Mouse (Mus musculus) forebrain, postnatal 0 days (tissue): ENCODE results near the gene Fbxo48. TPM values are rescaled to one million over a fixed set of nuclear protein-coding genes. Genes with fewer than 3 reads are reported as not detected.

Experiments used
- ATAC-seq: fragments of 200-750 bp; cut with Nextera tagmentation; 2 replicates; pipeline ENCODE4 v1.8.0; 2017; ENCODE audit warnings: mild to moderate bottlenecking, moderate library complexity
- DNase-seq: peaks from one replicate; pipeline ENCODE4 v3.0.0-alpha.2; 2015
- H3K27ac ChIP-seq: fragments of 300-500 bp; sonication (generic); 2 replicates; pipeline ENCODE4 v1.5.1; 2014; ENCODE audit warnings: low read depth, mild to moderate bottlenecking, antibody characterized with exemption, low read length, moderate library complexity, mixed read lengths
- H3K27me3 ChIP-seq: fragments of 300-500 bp; sonication (generic); 2 replicates; pipeline ENCODE4 v1.6.1; 2014; ENCODE audit warnings: mild to moderate bottlenecking, low read length, mixed read lengths; ENCODE audit not compliant: insufficient read depth
- H3K36me3 ChIP-seq: fragments of 300-500 bp; sonication (generic); 2 replicates; pipeline ENCODE4 v1.6.1; 2014; ENCODE audit warnings: mild to moderate bottlenecking, moderate library complexity; ENCODE audit not compliant: insufficient read depth
- H3K4me1 ChIP-seq: fragments of 300-500 bp; sonication (generic); 2 replicates; pipeline ENCODE4 v1.6.1; 2014; ENCODE audit warnings: antibody characterized with exemption; ENCODE audit not compliant: insufficient read depth
- H3K4me2 ChIP-seq: fragments of 300-500 bp; sonication (generic); 2 replicates; pipeline ENCODE4 v1.6.1; 2014; ENCODE audit warnings: low read depth, mild to moderate bottlenecking, moderate library complexity
- H3K4me3 ChIP-seq: fragments of 300-500 bp; sonication (generic); 2 replicates; pipeline ENCODE4 v1.5.1; 2014; ENCODE audit warnings: low read depth, low read length, mixed read lengths
- H3K9ac ChIP-seq: fragments of 300-500 bp; sonication (generic); 2 replicates; pipeline ENCODE4 v1.6.1; 2014; ENCODE audit warnings: mild to moderate bottlenecking
- H3K9me3 ChIP-seq: fragments of 300-500 bp; sonication (generic); 2 replicates; pipeline ENCODE4 v1.6.1; 2016; ENCODE audit warnings: low read length
- CTCF ChIP-seq: sonication (generic); IDR thresholded peaks from 2 replicates; pipeline ENCODE4 v1.5.1; 2016; ENCODE audit warnings: antibody characterized with exemption, control low read depth, low read depth
- WGBS: fragments of 180-500 bp; shearing (Covaris S2); extraction: QIAGEN DNeasy Blood & Tissue Kit; methylation state at CpG from one replicate; pipeline ENCODE4 v1.1.7; 2014; 5-methylcytosine and 5-hydroxymethylcytosine counted together
- polyA plus RNA-seq: library from polyadenylated mRNA; unstranded; fragments of >200 nt; fragmentation: Nextera tagmentation; extraction: Ambion mirVana; gene quantifications from 2 replicates; pipeline ENCODE4 v1.2.1, GENCODE M21; 2015
- total RNA-seq: library from RNA; depleted of rRNA; stranded (reverse); fragments of >200 nt; gene quantifications from 2 replicates; pipeline ENCODE4 v1.2.3, GENCODE M21; 2014; rRNA removed

Gene Fbxo48
- total RNA-seq (1.7 and 2.1 TPM in 2 replicates), polyA plus RNA-seq (0.21 and 0.39 TPM in 2 replicates)

- peak; percentile 100 for ATAC-seq
- H3K27ac ChIP-seq: no peak within 1 kb of the TSS
- peak; percentile 97 for DNase-seq
- H3K4me1 ChIP-seq: 0 out of 2 replicates have a peak, but pooled peaks cover 3% of the 10 kb centered on the region
- 1% methylated on average over 38 of the region's 38 CpGs for WGBS
- H3K9me3 ChIP-seq: no peaks in the 10 kb centered on the region
- no peak for TF ChIP-seq CTCF
- H3K9ac ChIP-seq: peak within 1 kb of the TSS; percentile 51
- H3K36me3 ChIP-seq: no peaks in the 10 kb centered on the region
- H3K4me2 ChIP-seq: peak within 1 kb of the TSS; percentile 88
- H3K27me3 ChIP-seq: no peaks in the 10 kb centered on the region
- peak within 1 kb of the TSS; percentile 73 for H3K4me3 ChIP-seq
Observed at GRCm38 (mm10) chr11:16950976-16951760, at the start of gene Fbxo48. Fbxo48 (plus strand) TSS chr11:16951375.

- 77% methylated on average over 8 of the region's 8 CpGs for WGBS
- no peaks in the 10 kb centered on the region for H3K9me3 ChIP-seq
- no peak overlapping the region for H3K4me3 ChIP-seq
- no peak overlapping the region for H3K9ac ChIP-seq
- no peak overlapping the region for H3K4me2 ChIP-seq
- H3K27ac ChIP-seq: no peak overlapping the region
- H3K36me3 ChIP-seq: no peaks in the 10 kb centered on the region
- no peaks in the 10 kb centered on the region for H3K4me1 ChIP-seq
- ATAC-seq: peak; percentile 38
- H3K27me3 ChIP-seq: no peaks in the 10 kb centered on the region
- no peak for DNase-seq
- TF ChIP-seq CTCF: no peak
Observed at GRCm38 (mm10) chr11:16904302-16905011, 46.7 kb upstream of the Fbxo48 start.

DNA sequence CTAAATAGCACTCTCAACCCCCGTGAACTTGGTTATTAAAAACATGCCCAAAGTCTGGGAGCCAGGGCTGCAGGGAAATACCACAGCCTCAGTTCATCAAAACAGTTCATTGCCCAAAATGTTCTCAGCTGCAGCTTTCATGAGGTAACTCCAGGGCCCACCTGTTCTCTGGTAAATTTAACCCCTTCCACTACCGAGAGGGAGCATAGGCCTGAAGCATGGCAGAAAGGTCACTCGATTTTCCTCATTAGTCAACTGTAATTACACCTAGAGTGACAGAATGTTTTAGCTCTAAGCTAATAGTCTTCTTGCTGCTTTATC lies 46.2 kb upstream of the Fbxo48 start:
- no peak overlapping the region for H3K9ac ChIP-seq
- no peak for TF ChIP-seq CTCF
- H3K4me3 ChIP-seq: no peak overlapping the region
- no peak for ATAC-seq
- no peaks in the 10 kb centered on the region for H3K4me1 ChIP-seq
- no peak for DNase-seq
- no peaks in the 10 kb centered on the region for H3K9me3 ChIP-seq
- 77% methylated on average over 3 of the region's 3 CpGs for whole genome bisulfite sequencing
- no peaks in the 10 kb centered on the region for H3K36me3 ChIP-seq
- no peak overlapping the region for H3K27ac ChIP-seq
- H3K27me3 ChIP-seq: no peaks in the 10 kb centered on the region
- H3K4me2 ChIP-seq: no peak overlapping the region

GRCm38 (mm10) chr11:16906530-16906929 lies 44.6 kb upstream of the Fbxo48 start:
- Histone ChIP-seq H3K4me1 (no peaks in the 10 kb centered on the region), H3K9ac (no peak overlapping the region), H3K9me3 (no peaks in the 10 kb centered on the region), H3K36me3 (no peaks in the 10 kb centered on the region), H3K4me3 (no peak overlapping the region), H3K27ac (no peak overlapping the region), H3K27me3 (no peaks in the 10 kb centered on the region), H3K4me2 (no peak overlapping the region)
- DNase-seq (no peak), ATAC-seq (no peak)
- no peak for TF ChIP-seq CTCF
- WGBS: 95% methylated on average over 2 of the region's 2 CpGs

DNA sequence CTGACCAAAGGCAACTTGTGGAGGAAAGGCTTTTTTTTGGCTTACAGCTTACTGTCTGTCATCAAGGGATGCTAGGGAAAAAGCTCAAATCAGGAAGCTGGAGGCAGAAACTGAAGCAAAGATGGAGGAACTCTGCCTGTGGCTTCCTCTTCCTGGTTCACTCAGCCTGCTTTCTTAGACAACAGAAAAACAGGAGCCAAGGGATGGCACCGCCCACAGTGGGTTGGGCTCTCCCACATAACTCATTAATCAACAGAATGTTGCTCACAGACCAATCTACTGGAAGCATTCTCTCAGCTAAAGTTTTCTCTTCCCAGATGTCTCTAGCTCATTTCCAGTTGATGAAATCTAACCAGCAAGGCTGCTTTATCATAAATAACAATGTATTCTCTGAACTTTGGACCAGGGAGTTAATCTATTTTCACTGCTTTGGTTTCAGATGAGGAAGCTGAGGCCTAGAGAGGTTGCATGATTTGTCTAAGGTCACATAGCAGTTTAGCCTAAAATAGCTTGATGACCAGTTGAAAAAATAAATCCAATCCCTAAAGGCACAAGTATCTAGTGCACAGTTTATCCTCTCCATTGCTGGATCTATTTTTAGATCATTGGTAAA lies 43.6 kb upstream of the Fbxo48 start:
- Histone ChIP-seq H3K4me3 (no peak overlapping the region), H3K27ac (no peak overlapping the region), H3K4me1 (no peaks in the 10 kb centered on the region), H3K9ac (no peak overlapping the region), H3K9me3 (no peaks in the 10 kb centered on the region), H3K27me3 (no peaks in the 10 kb centered on the region), H3K36me3 (no peaks in the 10 kb centered on the region), H3K4me2 (no peak overlapping the region)
- DNase-seq (no peak), ATAC-seq (no peak)
- 97% methylated on average over 1 of the region's 1 CpGs for WGBS
- no peak for TF ChIP-seq CTCF

GRCm38 (mm10) chr11:16914756-16915155 lies 36.4 kb upstream of the Fbxo48 start:
- H3K4me2 ChIP-seq: no peak overlapping the region
- 71% methylated on average over 3 of the region's 3 CpGs for WGBS
- no peaks in the 10 kb centered on the region for H3K27me3 ChIP-seq
- no peaks in the 10 kb centered on the region for H3K9me3 ChIP-seq
- TF ChIP-seq CTCF: no peak
- no peak overlapping the region for H3K27ac ChIP-seq
- no peak overlapping the region for H3K4me3 ChIP-seq
- ATAC-seq: no peak
- H3K4me1 ChIP-seq: no peaks in the 10 kb centered on the region
- no peaks in the 10 kb centered on the region for H3K36me3 ChIP-seq
- DNase-seq: no peak
- no peak overlapping the region for H3K9ac ChIP-seq

GRCm38 (mm10) chr11:16915850-16916249 lies 35.3 kb upstream of the Fbxo48 start:
- Histone ChIP-seq H3K9me3 (no peaks in the 10 kb centered on the region), H3K27me3 (no peaks in the 10 kb centered on the region), H3K36me3 (no peaks in the 10 kb centered on the region), H3K4me2 (no peak overlapping the region), H3K4me1 (no peaks in the 10 kb centered on the region), H3K4me3 (no peak overlapping the region), H3K27ac (no peak overlapping the region), H3K9ac (no peak overlapping the region)
- ATAC-seq: no peak
- DNase-seq: no peak
- TF ChIP-seq CTCF: no peak
- WGBS: 55% methylated on average over 5 of the region's 5 CpGs
